Mouse (Mus musculus) kidney, adult 2 months (tissue): ENCODE results near the gene Aco2.

ENCODE experiments used
- CTCF ChIP-seq: fragments of 200-500 bp; conservative IDR thresholded peaks from 2 replicates; pipeline ENCODE4 v1.5.1; 2011; ENCODE audit warnings: low read depth, mild to moderate bottlenecking, control low read depth, low read length, moderate library complexity, mixed read lengths; ENCODE audit not compliant: insufficient read depth, insufficient read length
- POLR2A ChIP-seq: fragments of 200-500 bp; IDR thresholded peaks from one replicate; pipeline ENCODE4 v1.6.1; 2011; ENCODE audit warnings: low read depth, low read length, control low read depth

DNA sequence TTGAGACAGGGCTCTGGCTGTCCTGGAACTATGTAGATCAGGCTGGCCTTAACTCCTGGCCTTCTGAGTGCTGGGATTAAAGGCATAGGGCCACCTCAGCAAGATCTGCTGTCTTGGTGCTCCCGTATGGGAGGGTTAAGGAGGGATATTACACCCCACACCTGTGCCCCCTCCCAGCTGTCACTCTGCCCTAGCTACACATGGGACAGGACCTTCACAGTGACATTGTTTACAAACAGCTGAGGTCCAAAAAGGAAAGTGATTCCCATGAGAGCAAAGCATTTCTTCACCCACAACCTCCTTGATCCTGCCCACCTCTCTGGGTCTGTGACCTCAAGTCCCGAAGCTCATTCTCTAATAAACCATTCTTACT is 42.9 kb upstream of the Aco2 start:
- TF ChIP-seq CTCF (no peak), POLR2A (no peak)
